Mouse (Mus musculus) cortical plate, adult 2 months (tissue): Measurements from ENCODE around the gene Ccdc185. TPM values are rescaled to one million over a fixed set of nuclear protein-coding genes. Genes with fewer than 3 reads are reported as not detected.

Experiments used
- H3K27ac ChIP-seq: fragments of 200-500 bp; 2 replicates; pipeline ENCODE4 v1.5.1; 2012; ENCODE audit warnings: low read length, control low read depth, inconsistent platforms; ENCODE audit not compliant: insufficient read depth
- H3K4me1 ChIP-seq: fragments of 200-500 bp; 2 replicates; pipeline ENCODE4 v1.6.1; 2011; ENCODE audit warnings: low read length; ENCODE audit not compliant: control insufficient read depth, insufficient read depth
- H3K4me3 ChIP-seq: fragments of 200-500 bp; 2 replicates; pipeline ENCODE4 v1.5.1; 2011; ENCODE audit warnings: mild to moderate bottlenecking, low read length, control low read depth; ENCODE audit not compliant: insufficient read depth
- CTCF ChIP-seq: fragments of 200-500 bp; IDR thresholded peaks from 2 replicates; pipeline ENCODE4 v1.5.1; 2011; ENCODE audit warnings: mild to moderate bottlenecking, control low read depth, low read length; ENCODE audit not compliant: insufficient read depth; ENCODE audit errors: extremely low read depth
- POLR2A ChIP-seq: fragments of 200-500 bp; IDR thresholded peaks from 2 replicates; pipeline ENCODE4 v1.6.1; 2011; ENCODE audit warnings: mild to moderate bottlenecking, low read length, control low read depth; ENCODE audit not compliant: insufficient read depth; ENCODE audit errors: extremely low read depth
- polyA plus RNA-seq: library from polyadenylated mRNA; depleted of rRNA; stranded (reverse); fragments of >200 nt; gene quantifications from 2 replicates; pipeline ENCODE4 v1.2.3, GENCODE M21; 2012; rRNA removed

Ccdc185 gene
- polyA plus RNA-seq, 1 experiment, result not detected

DNA sequence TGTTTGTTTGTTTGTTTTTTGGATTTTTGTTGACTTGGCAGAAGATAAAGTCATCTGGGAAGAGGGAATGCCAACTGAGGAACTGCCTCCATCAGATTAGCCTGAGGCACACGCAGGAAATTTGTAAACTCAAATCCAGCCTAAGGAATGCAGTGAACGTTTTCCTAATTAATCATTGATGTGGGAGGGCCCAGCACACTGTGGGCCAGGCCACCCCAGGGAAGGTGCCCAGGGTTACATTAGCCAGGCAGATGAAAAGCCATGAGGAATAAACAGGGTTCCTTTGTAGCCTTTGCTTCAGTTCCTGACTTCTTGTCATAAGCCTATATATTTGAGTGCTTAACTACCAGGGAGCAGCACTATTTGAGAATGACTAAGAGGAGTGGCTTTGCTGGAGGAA lies 44.1 kb downstream of the Ccdc185 start:
- Histone ChIP-seq H3K4me1 (no peaks in the 10 kb centered on the region), H3K4me3 (no peak overlapping the region), H3K27ac (no peak overlapping the region)
- no peak for TF ChIP-seq CTCF
- TF ChIP-seq POLR2A, result no peak

- H3K27ac ChIP-seq, result no peak overlapping the region
These were observed 49.3 kb downstream of the Ccdc185 start for GRCm38 (mm10) chr1:182699392-182700347.

More at GRCm38 (mm10) chr1:182699392-182700347, 49.3 kb downstream of the Ccdc185 start:
- H3K4me3 ChIP-seq, result no peak overlapping the region
- no peaks in the 10 kb centered on the region for H3K4me1 ChIP-seq
- TF ChIP-seq CTCF (no peak), POLR2A (no peak)

Other genes starting within 250 kb of the Ccdc185 start
- 61.4 and 63.3 TPM in 2 replicates for gene Capn2, start 231.6 kb downstream of the Ccdc185 start, polyA plus RNA-seq
- gene Capn8, start 184.2 kb downstream of the Ccdc185 start, polyA plus RNA-seq, result 0.04 TPM in 1 of 2 replicates, not detected in the other
- gene Susd4, start 14.7 kb upstream of the Ccdc185 start, polyA plus RNA-seq, result 128 and 136 TPM in 2 replicates
- gene Tlr5, start 205.6 kb upstream of the Ccdc185 start, polyA plus RNA-seq, result 0.42 and 0.53 TPM in 2 replicates